8 mouse cellular contexts compared by ENCODE assay signal in genomic region chr3:87072612-87073515, GRCm38 (mm10).
DNase-seq lines count a peak whose midpoint lies in the region; ATAC-seq and TF ChIP-seq lines count a peak whose summit lies in the region.

No protein-coding gene starts in this region.

- no peak overlapping the region for H3K4me2 ChIP-seq in limb, embryonic 14.5 days (replicated peaks; ENCODE audit: low read depth, low read length, severe bottlenecking)

- peaks cover under 1% of the 10 kb centered on the region; the same call in 1 of the 2 replicates for H3K36me3 ChIP-seq in limb, embryonic 14.5 days (ENCODE audit: control insufficient read depth, insufficient read depth, low read length)

- TF ChIP-seq POLR2A in limb, embryonic 14.5 days (IDR thresholded peaks at IDR 0.05; ENCODE audit: borderline replicate concordance, extremely low read depth, insufficient read depth, insufficient read length): no peak

- peak; percentile 68; the same call in 1 of the 2 replicates for ATAC-seq in limb, embryonic 14.5 days (ENCODE audit: low FRiP score, low read depth)

- WGBS in limb, embryonic 14.5 days: 25% methylated on average over 13 of the region's 13 CpGs

- DNase-seq in kidney, postnatal 10 days: peak; percentile 3
- no peak for DNase-seq in kidney, postnatal 36 days
- DNase-seq in R1 (ENCODE audit: low read depth, low spot score): peak; percentile 82
- DNase-seq in fat pad, adult 2 months (ENCODE audit: extremely low read depth, low read depth, low spot score): peak; percentile 19
- DNase-seq in limb, embryonic 14.5 days (ENCODE audit: low spot score): peak; percentile 62
- no peak for DNase-seq in right cerebral cortex, postnatal 14 days
- DNase-seq in urinary bladder, adult 18-20 months (ENCODE audit: low spot score in 2 of 2): no peak
- no peak for DNase-seq in frontal cortex, postnatal 36 days (ENCODE audit: low spot score in 2 of 2)

- H3K27ac ChIP-seq in limb, embryonic 14.5 days (replicated peaks; ENCODE audit: low read depth, low read length): no peak overlapping the region; the same call in 1 of the 2 replicates

- H3K27me3 ChIP-seq in limb, embryonic 14.5 days (ENCODE audit: control insufficient read depth, insufficient read depth, low read length): no peaks in the 10 kb centered on the region

- peaks cover 3% of the 10 kb centered on the region; the same call in 1 of the 2 replicates for H3K4me1 ChIP-seq in limb, embryonic 14.5 days (ENCODE audit: control insufficient read depth, insufficient read depth, low read length)

- H3K4me3 ChIP-seq in limb, embryonic 14.5 days (replicated peaks; ENCODE audit: low read length): no peak overlapping the region

- no peaks in the 10 kb centered on the region for H3K9me3 ChIP-seq in limb, embryonic 14.5 days (ENCODE audit: control insufficient read depth, low read length)

- H3K9ac ChIP-seq in limb, embryonic 14.5 days (ENCODE audit: low read depth, low read length, severe bottlenecking): no peak overlapping the region

Comparison
In these comparisons a context has a peak if more than half of its experiments do, and no peak if none do; other contexts are left out.
1. DNase-seq: peak in kidney, postnatal 10 days (single experiment), R1 (single experiment), fat pad, adult 2 months (single experiment) and limb, embryonic 14.5 days (single experiment); none in kidney, postnatal 36 days (0 of 2), right cerebral cortex, postnatal 14 days (single experiment), urinary bladder, adult 18-20 months (0 of 2) and frontal cortex, postnatal 36 days (0 of 2).